Mouse (Mus musculus) limb, embryonic 11.5 days (tissue): ENCODE measurements around the gene Sptssa. TPM values are rescaled to one million over a fixed set of nuclear protein-coding genes. Genes with fewer than 3 reads are reported as not detected.

Experiments
- microRNA counts: library from miRNA; unstranded; fragments of <30 nt; microRNA quantifications from one replicate; lab custom pipeline; 2016
- microRNA-seq: library from miRNA; unstranded; fragments of <30 nt; microRNA quantifications from one replicate; pipeline ENCODE4, GENCODE M21; 2016
- polyA plus RNA-seq: library from polyadenylated mRNA; unstranded; fragments of >200 nt; fragmentation: Nextera tagmentation; extraction: Ambion mirVana; gene quantifications from 2 replicates; pipeline ENCODE4 v1.2.1, GENCODE M21; 2014

The Sptssa gene
- polyA plus RNA-seq, 1 experiment from 2014 or later = 178 TPM

MicroRNA genes within 50 kb of the gene (microRNA counts, 519-probe panel; counts per million panel counts)
- microRNA mmu-miR-1892 (lab: Ali Mortazavi, UCI) = not detected

Small RNAs within 50 kb of the gene (microRNA-seq; reads per million reads assigned to microRNA genes)
- not detected for gene Mir1892

Other genes with a start within 250 kb of the Sptssa start
- gene Eapp, start 39.3 kb upstream of the Sptssa start, polyA plus RNA-seq = 68.3 and 75.7 TPM in 2 replicates
- gene Snx6, start 139.1 kb upstream of the Sptssa start, polyA plus RNA-seq = 209 and 231 TPM in 2 replicates
- 158 and 160 TPM in 2 replicates for gene Cfl2, start 206.3 kb upstream of the Sptssa start, polyA plus RNA-seq